Mouse (Mus musculus): ENCODE results near the gene Apol7a.

DNA sequence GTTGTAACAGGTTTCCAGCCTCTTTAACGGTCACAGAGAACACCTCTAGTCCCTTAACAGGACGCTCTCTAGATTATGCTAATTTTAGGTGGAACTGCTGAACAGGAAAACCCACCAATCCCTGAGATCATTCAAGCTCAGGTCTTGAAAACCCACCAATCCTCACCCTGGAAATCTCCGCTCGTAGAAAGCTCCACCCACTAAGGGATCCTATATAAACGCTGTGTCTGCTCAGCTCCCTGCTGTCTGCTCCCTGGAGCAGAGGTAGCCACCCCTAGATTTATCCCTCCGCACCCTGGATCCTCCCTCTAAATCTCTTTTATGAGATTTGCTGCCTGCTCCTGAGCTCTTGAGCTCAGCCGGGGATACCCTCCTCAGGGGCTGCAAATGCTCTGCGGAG is 28.3 kb downstream of the Apol7a start:
- no peak for TF ChIP-seq CTCF (IDR thresholded peaks at IDR 0.05; ENCODE audit: borderline replicate concordance, control insufficient read depth, extremely low read depth, insufficient read depth, low read length, poor library complexity)
- no peak for TF ChIP-seq POLR2A (IDR thresholded peaks at IDR 0.05; ENCODE audit: control insufficient read depth, extremely low read depth, insufficient read depth, low read length, poor library complexity)
